Mouse (Mus musculus) hindbrain, postnatal 0 days (tissue): Measurements from ENCODE around the gene Nhlrc3. TPM values are rescaled to one million over a fixed set of nuclear protein-coding genes. Genes with fewer than 3 reads are reported as not detected.

Experiments used
- ATAC-seq: fragments of 200-750 bp; cut with Nextera tagmentation; 2 replicates; pipeline ENCODE4 v1.8.0; 2017; ENCODE audit warnings: mild to moderate bottlenecking, moderate TSS enrichment, moderate library complexity
- DNase-seq: peaks from one replicate; pipeline ENCODE4 v3.0.0-alpha.2; 2015; ENCODE audit warnings: low spot score
- H3K27ac ChIP-seq: fragments of 300-500 bp; sonication (generic); 2 replicates; pipeline ENCODE4 v1.5.1; 2014; ENCODE audit warnings: mild to moderate bottlenecking
- H3K27me3 ChIP-seq: fragments of 300-500 bp; sonication (generic); 2 replicates; pipeline ENCODE4 v1.6.1; 2014; ENCODE audit warnings: low read length, mixed read lengths; ENCODE audit not compliant: insufficient read depth
- H3K36me3 ChIP-seq: fragments of 300-500 bp; sonication (generic); 2 replicates; pipeline ENCODE4 v1.6.1; 2014; ENCODE audit warnings: low read length, mixed read lengths; ENCODE audit not compliant: insufficient read depth
- H3K4me1 ChIP-seq: fragments of 300-500 bp; sonication (generic); 2 replicates; pipeline ENCODE4 v1.6.1; 2014; ENCODE audit warnings: antibody characterized with exemption, low read length, mixed read lengths; ENCODE audit not compliant: insufficient read depth
- H3K4me2 ChIP-seq: fragments of 300-500 bp; sonication (generic); 2 replicates; pipeline ENCODE4 v1.6.1; 2014; ENCODE audit warnings: low read depth, mild to moderate bottlenecking, low read length, moderate library complexity, mixed read lengths
- H3K4me3 ChIP-seq: fragments of 300-500 bp; sonication (generic); 2 replicates; pipeline ENCODE4 v1.5.1; 2014; ENCODE audit warnings: low read length
- H3K9ac ChIP-seq: fragments of 300-500 bp; sonication (generic); replicated peaks from 2 replicates; pipeline ENCODE4 v1.6.1; 2014; ENCODE audit warnings: mild to moderate bottlenecking, low read length, moderate library complexity, mixed read lengths
- H3K9me3 ChIP-seq: fragments of 300-500 bp; sonication (generic); 2 replicates; pipeline ENCODE4 v1.6.1; 2016; ENCODE audit warnings: low read length, mixed read lengths
- CTCF ChIP-seq: IDR thresholded peaks from 2 replicates; pipeline ENCODE4 v1.5.1; 2016; ENCODE audit warnings: antibody characterized with exemption, control low read depth, low read depth
- WGBS: fragments of 180-500 bp; shearing (Covaris S2); extraction: QIAGEN DNeasy Blood & Tissue Kit; methylation state at CpG from one replicate; pipeline ENCODE4 v1.1.7; 2014; 5-methylcytosine and 5-hydroxymethylcytosine counted together
- polyA plus RNA-seq: library from polyadenylated mRNA; unstranded; fragments of >200 nt; fragmentation: Nextera tagmentation; extraction: Ambion mirVana; gene quantifications from 2 replicates; pipeline ENCODE4 v1.2.1, GENCODE M21; 2015
- total RNA-seq: library from RNA; depleted of rRNA; stranded (reverse); fragments of >200 nt; gene quantifications from 2 replicates; pipeline ENCODE4 v1.2.3, GENCODE M21; 2014

The Nhlrc3 gene
- total and polyA plus RNA-seq, 2 experiments from 2014 or later, result 7.5 to 14.4 TPM

GRCm38 (mm10) chr3:53483414-53484059 lies 20.4 kb upstream of the Nhlrc3 start:
- no peak overlapping the region for H3K9ac ChIP-seq
- 93% methylated on average over 8 of the region's 8 CpGs for WGBS
- DNase-seq (no peak), ATAC-seq (no peak)
- H3K27me3 ChIP-seq, result no peaks in the 10 kb centered on the region
- no peak overlapping the region for H3K4me2 ChIP-seq
- H3K4me3 ChIP-seq, result no peak overlapping the region
- peaks cover 14% of the 10 kb centered on the region; the same call in 1 of the 2 replicates for H3K36me3 ChIP-seq
- H3K9me3 ChIP-seq, result no peaks in the 10 kb centered on the region
- TF ChIP-seq CTCF, result no peak
- H3K4me1 ChIP-seq, result no peaks in the 10 kb centered on the region
- H3K27ac ChIP-seq, result no peak overlapping the region

GRCm38 (mm10) chr3:53478419-53479046 lies 15.4 kb upstream of the Nhlrc3 start:
- no peak for ATAC-seq
- peaks cover 49% of the 10 kb centered on the region for H3K36me3 ChIP-seq
- DNase-seq, result no peak
- H3K9me3 ChIP-seq, result no peaks in the 10 kb centered on the region
- no peak overlapping the region for H3K27ac ChIP-seq
- H3K9ac ChIP-seq, result no peak overlapping the region
- H3K4me3 ChIP-seq, result no peak overlapping the region
- H3K27me3 ChIP-seq, result no peaks in the 10 kb centered on the region
- 96% methylated on average over 30 of the region's 30 CpGs for WGBS
- TF ChIP-seq CTCF, result no peak
- H3K4me1 ChIP-seq, result no peaks in the 10 kb centered on the region
- no peak overlapping the region for H3K4me2 ChIP-seq

GRCm38 (mm10) chr3:53477468-53477867 lies 14.3 kb upstream of the Nhlrc3 start:
- TF ChIP-seq CTCF, result no peak
- H3K9ac ChIP-seq, result no peak overlapping the region
- WGBS, result 64% methylated on average over 17 of the region's 17 CpGs
- H3K4me2 ChIP-seq, result no peak overlapping the region
- no peak overlapping the region for H3K4me3 ChIP-seq
- no peaks in the 10 kb centered on the region for H3K4me1 ChIP-seq
- H3K36me3 ChIP-seq, result peaks cover 58% of the 10 kb centered on the region
- DNase-seq, result peak; percentile 47
- H3K27ac ChIP-seq, result no peak overlapping the region
- ATAC-seq, result peak; percentile 50
- H3K27me3 ChIP-seq, result no peaks in the 10 kb centered on the region
- H3K9me3 ChIP-seq, result no peaks in the 10 kb centered on the region

- TF ChIP-seq CTCF, result peak; percentile 80
- Histone ChIP-seq H3K36me3 (peaks cover 67% of the 10 kb centered on the region), H3K4me1 (no peaks in the 10 kb centered on the region), H3K4me3 (no peak overlapping the region), H3K4me2 (no peak overlapping the region), H3K27ac (no peak overlapping the region), H3K27me3 (no peaks in the 10 kb centered on the region), H3K9me3 (no peaks in the 10 kb centered on the region), H3K9ac (no peak overlapping the region)
- WGBS, result 44% methylated on average over 6 of the region's 6 CpGs
- ATAC-seq, result peak; percentile 81
- peak; percentile 76 for DNase-seq
These were observed 12.8 kb upstream of the Nhlrc3 start for GRCm38 (mm10) chr3:53475889-53476288.

- DNase-seq (no peak), ATAC-seq (no peak)
- Histone ChIP-seq H3K4me2 (no peak overlapping the region), H3K4me3 (no peak overlapping the region), H3K9me3 (no peaks in the 10 kb centered on the region), H3K4me1 (no peaks in the 10 kb centered on the region), H3K27me3 (no peaks in the 10 kb centered on the region), H3K36me3 (peaks cover 59% of the 10 kb centered on the region), H3K9ac (no peak overlapping the region), H3K27ac (no peak overlapping the region)
- WGBS, result 64% methylated on average over 4 of the region's 4 CpGs
- no peak for TF ChIP-seq CTCF
These were observed 11.0 kb upstream of the Nhlrc3 start for GRCm38 (mm10) chr3:53474179-53474578.

- Histone ChIP-seq H3K4me1 (no peaks in the 10 kb centered on the region; the same call in 1 of the 2 replicates), H3K36me3 (peaks cover 40% of the 10 kb centered on the region), H3K9me3 (no peaks in the 10 kb centered on the region), H3K4me2 (no peak overlapping the region), H3K4me3 (no peak overlapping the region), H3K9ac (no peak overlapping the region), H3K27ac (no peak overlapping the region), H3K27me3 (no peaks in the 10 kb centered on the region)
- no peak for TF ChIP-seq CTCF
- no peak for DNase-seq
- WGBS, result 92% methylated on average over 5 of the region's 5 CpGs
- no peak for ATAC-seq
These were observed 8.9 kb upstream of the Nhlrc3 start for GRCm38 (mm10) chr3:53472061-53472460.

GRCm38 (mm10) chr3:53469650-53470049 lies 6.5 kb upstream of the Nhlrc3 start:
- peaks cover 29% of the 10 kb centered on the region for H3K36me3 ChIP-seq

More at GRCm38 (mm10) chr3:53469650-53470049, 6.5 kb upstream of the Nhlrc3 start:
- H3K4me1 ChIP-seq, result peaks cover 14% of the 10 kb centered on the region
- H3K9ac ChIP-seq, result no peak overlapping the region
- no peaks in the 10 kb centered on the region for H3K9me3 ChIP-seq
- TF ChIP-seq CTCF, result no peak
- WGBS, result 91% methylated on average over 5 of the region's 5 CpGs
- H3K27ac ChIP-seq, result no peak overlapping the region
- no peak for DNase-seq
- H3K27me3 ChIP-seq, result no peaks in the 10 kb centered on the region
- no peak for ATAC-seq
- no peak overlapping the region for H3K4me2 ChIP-seq
- H3K4me3 ChIP-seq, result no peak overlapping the region
